Mouse (Mus musculus) kidney, postnatal 0 days (tissue): ENCODE results near the gene Hspbap1. TPM values are rescaled to one million over a fixed set of nuclear protein-coding genes. Genes with fewer than 3 reads are reported as not detected.
A peak's percentile ranks its signal among the peaks of the same experiment; 100 is the strongest.

ENCODE experiments used
- ATAC-seq: fragments of 200-750 bp; cut with Nextera tagmentation; replicated peaks from 2 replicates; pipeline ENCODE4 v1.8.0; 2017; ENCODE audit warnings: low read depth, moderate number of reproducible peaks, moderate TSS enrichment, moderate library complexity; ENCODE audit not compliant: low FRiP score
- DNase-seq: peaks from one replicate; pipeline ENCODE4 v3.0.0-alpha.2; 2016; ENCODE audit warnings: low spot score
- H3K27ac ChIP-seq: fragments of 300-500 bp; sonication (generic); 2 replicates; pipeline ENCODE4 v1.5.1; 2014; ENCODE audit warnings: mild to moderate bottlenecking
- H3K27me3 ChIP-seq: fragments of 300-500 bp; sonication (generic); 2 replicates; pipeline ENCODE4 v1.6.1; 2014; ENCODE audit warnings: low read length, mixed read lengths; ENCODE audit not compliant: insufficient read depth
- H3K36me3 ChIP-seq: fragments of 300-500 bp; sonication (generic); 2 replicates; pipeline ENCODE4 v1.6.1; 2014; ENCODE audit warnings: low read length, mixed read lengths; ENCODE audit not compliant: insufficient read depth
- H3K4me1 ChIP-seq: fragments of 300-500 bp; sonication (generic); replicated peaks from 2 replicates; pipeline ENCODE4 v1.6.1; 2014; ENCODE audit warnings: antibody characterized with exemption, low read length, mixed read lengths; ENCODE audit not compliant: insufficient read depth
- H3K4me2 ChIP-seq: fragments of 300-500 bp; sonication (generic); 2 replicates; pipeline ENCODE4 v1.6.1; 2014; ENCODE audit warnings: mild to moderate bottlenecking, low read length, moderate library complexity, mixed read lengths
- H3K4me3 ChIP-seq: fragments of 300-500 bp; sonication (generic); replicated peaks from 2 replicates; pipeline ENCODE4 v1.5.1; 2014; ENCODE audit warnings: low read depth, low read length
- H3K9ac ChIP-seq: fragments of 300-500 bp; sonication (generic); 2 replicates; pipeline ENCODE4 v1.6.1; 2014; ENCODE audit warnings: low read depth, low read length
- H3K9me3 ChIP-seq: fragments of 300-500 bp; sonication (generic); replicated peaks from 2 replicates; pipeline ENCODE4 v1.6.1; 2016; ENCODE audit warnings: low read length, inconsistent platforms, mixed read lengths
- CTCF ChIP-seq: IDR thresholded peaks from 2 replicates; pipeline ENCODE4 v1.5.1; 2016; ENCODE audit warnings: antibody characterized with exemption, low read depth, mild to moderate bottlenecking, moderate library complexity
- WGBS: fragments of 180-500 bp; shearing (Covaris S2); extraction: QIAGEN DNeasy Blood & Tissue Kit; methylation state at CpG from one replicate; pipeline ENCODE4 v1.1.7; 2014; 5-methylcytosine and 5-hydroxymethylcytosine counted together
- polyA plus RNA-seq: library from polyadenylated mRNA; unstranded; fragments of >200 nt; fragmentation: Nextera tagmentation; extraction: Ambion mirVana; gene quantifications from 2 replicates; pipeline ENCODE4 v1.2.1, GENCODE M21; 2015

Gene Hspbap1
- polyA plus RNA-seq, 1 experiment from 2014 or later: 10.8 TPM

GRCm38 (mm10) chr16:35871048-35871851, 101.1 kb downstream of the Hspbap1 start, which contains the start of gene Parp14:
Gene Parp14, minus strand, starts transcription at chr16:35871544.
- peak within 1 kb of the TSS; percentile 71 for H3K27ac ChIP-seq
- no peaks in the 10 kb centered on the region for H3K9me3 ChIP-seq
- H3K4me1 ChIP-seq: peaks cover 5% of the 10 kb centered on the region; the same call in 1 of the 2 replicates
- no peaks in the 10 kb centered on the region for H3K36me3 ChIP-seq
- H3K27me3 ChIP-seq: no peaks in the 10 kb centered on the region
- peak within 1 kb of the TSS; percentile 91 for H3K4me2 ChIP-seq
- no peak for TF ChIP-seq CTCF
- H3K4me3 ChIP-seq: peak within 1 kb of the TSS; percentile 85
- WGBS: under 1% methylated on average over 38 of the region's 38 CpGs
- H3K9ac ChIP-seq: peak within 1 kb of the TSS; percentile 87
- ATAC-seq (peak; percentile 65), DNase-seq (peak; percentile 62)

- Histone ChIP-seq H3K36me3 (no peaks in the 10 kb centered on the region), H3K9ac (peak overlapping the region; percentile 87; the same call in 1 of the 2 replicates), H3K27ac (no peak overlapping the region; the same call in 1 of the 2 replicates), H3K4me3 (peak overlapping the region; percentile 85), H3K4me2 (peak overlapping the region; percentile 91), H3K27me3 (no peaks in the 10 kb centered on the region), H3K4me1 (peaks cover 5% of the 10 kb centered on the region; the same call in 1 of the 2 replicates), H3K9me3 (no peaks in the 10 kb centered on the region)
- 21% methylated on average over 12 of the region's 12 CpGs for WGBS
- ATAC-seq (0 out of 2 replicates have a peak, but pooled peaks have one; percentile 1), DNase-seq (no peak)
- no peak for TF ChIP-seq CTCF
Observed at GRCm38 (mm10) chr16:35871898-35872297, 101.7 kb downstream of the Hspbap1 start.

- Histone ChIP-seq H3K9ac (no peak overlapping the region), H3K9me3 (no peaks in the 10 kb centered on the region), H3K4me3 (peak overlapping the region; percentile 85), H3K4me1 (peaks cover 5% of the 10 kb centered on the region; the same call in 1 of the 2 replicates), H3K27ac (no peak overlapping the region), H3K4me2 (0 out of 2 replicates have a peak overlapping the region, but pooled peaks have one; percentile 91), H3K36me3 (no peaks in the 10 kb centered on the region), H3K27me3 (no peaks in the 10 kb centered on the region)
- ATAC-seq (no peak), DNase-seq (no peak)
- WGBS: 35% methylated on average over 14 of the region's 14 CpGs
- no peak for TF ChIP-seq CTCF
Observed at GRCm38 (mm10) chr16:35872410-35873006, 102.3 kb downstream of the Hspbap1 start.

- Histone ChIP-seq H3K9me3 (no peaks in the 10 kb centered on the region), H3K4me2 (no peak overlapping the region), H3K27ac (no peak overlapping the region), H3K4me1 (peaks cover 5% of the 10 kb centered on the region; the same call in 1 of the 2 replicates), H3K27me3 (no peaks in the 10 kb centered on the region), H3K36me3 (no peaks in the 10 kb centered on the region), H3K9ac (no peak overlapping the region), H3K4me3 (no peak overlapping the region)
- peak; percentile 73 for TF ChIP-seq CTCF
- ATAC-seq: no peak
- 38% methylated on average over 3 of the region's 3 CpGs for WGBS
- DNase-seq: peak; percentile 35
Observed at GRCm38 (mm10) chr16:35874416-35874815, 104.2 kb downstream of the Hspbap1 start.

Other genes starting within 250 kb of the Hspbap1 start
- 1.7 and 2.2 TPM in 2 replicates for gene Sema5b, start 229.2 kb upstream of the Hspbap1 start, polyA plus RNA-seq
- gene Dirc2, start 1.0 kb upstream of the Hspbap1 start, polyA plus RNA-seq: 17.3 and 17.7 TPM in 2 replicates
- gene Parp14, start 101.2 kb downstream of the Hspbap1 start, polyA plus RNA-seq: 2.3 and 2.5 TPM in 2 replicates
- 10.7 and 11.3 TPM in 2 replicates for gene Parp9, start 168.1 kb downstream of the Hspbap1 start, polyA plus RNA-seq
- gene Dtx3l, start 168.8 kb downstream of the Hspbap1 start, polyA plus RNA-seq: 4.4 and 4.8 TPM in 2 replicates
- 23.3 and 24.7 TPM in 2 replicates for gene Kpna1, start 208.4 kb downstream of the Hspbap1 start, polyA plus RNA-seq